Mouse (Mus musculus) heart, postnatal 0 days (tissue): ENCODE measurements around the gene Ggact. TPM values are rescaled to one million over a fixed set of nuclear protein-coding genes. Genes with fewer than 3 reads are reported as not detected.

Source experiments
- ATAC-seq: fragments of 200-750 bp; cut with Nextera tagmentation; 2 replicates; pipeline ENCODE4 v1.8.0; 2017; ENCODE audit warnings: low read depth, moderate number of reproducible peaks, moderate library complexity; ENCODE audit not compliant: insufficient read depth
- DNase-seq: peaks from one replicate; pipeline ENCODE4 v3.0.0-alpha.2; 2016; ENCODE audit warnings: low spot score
- H3K27ac ChIP-seq: fragments of 300-500 bp; sonication (generic); 2 replicates; pipeline ENCODE4 v1.5.1; 2014; ENCODE audit warnings: low read depth, mild to moderate bottlenecking
- H3K27me3 ChIP-seq: fragments of 300-500 bp; sonication (generic); 2 replicates; pipeline ENCODE4 v1.6.1; 2014; ENCODE audit warnings: low read length, mixed read lengths; ENCODE audit not compliant: control insufficient read depth, insufficient read depth
- H3K36me3 ChIP-seq: fragments of 300-500 bp; sonication (generic); replicated peaks from 2 replicates; pipeline ENCODE4 v1.6.1; 2014; ENCODE audit warnings: low read length, mixed read lengths; ENCODE audit not compliant: control insufficient read depth, insufficient read depth
- H3K4me1 ChIP-seq: fragments of 300-500 bp; sonication (generic); 2 replicates; pipeline ENCODE4 v1.6.1; 2014; ENCODE audit warnings: antibody characterized with exemption; ENCODE audit not compliant: control insufficient read depth, insufficient read depth
- H3K4me2 ChIP-seq: fragments of 300-500 bp; sonication (generic); 2 replicates; pipeline ENCODE4 v1.6.1; 2014; ENCODE audit warnings: low read depth, mild to moderate bottlenecking, low read length, moderate library complexity
- H3K4me3 ChIP-seq: fragments of 300-500 bp; sonication (generic); 2 replicates; pipeline ENCODE4 v1.5.1; 2014; ENCODE audit warnings: low read depth, low read length
- H3K9ac ChIP-seq: fragments of 300-500 bp; sonication (generic); replicated peaks from 2 replicates; pipeline ENCODE4 v1.6.1; 2014; ENCODE audit warnings: low read depth, low read length, mixed read lengths
- H3K9me3 ChIP-seq: fragments of 300-500 bp; sonication (generic); replicated peaks from 2 replicates; pipeline ENCODE4 v1.6.1; 2016; ENCODE audit warnings: low read length; ENCODE audit not compliant: control insufficient read depth
- CTCF ChIP-seq: IDR thresholded peaks from 2 replicates; pipeline ENCODE4 v1.5.1; 2016; ENCODE audit warnings: antibody characterized with exemption, control low read depth, low read depth
- EP300 ChIP-seq: IDR thresholded peaks from 2 replicates; pipeline ENCODE4 v1.6.1; 2016; ENCODE audit warnings: antibody characterized with exemption, low read depth
- WGBS: fragments of 180-500 bp; shearing (Covaris S2); extraction: QIAGEN DNeasy Blood & Tissue Kit; methylation state at CpG from one replicate; pipeline ENCODE4 v1.1.7; 2014; 5-methylcytosine and 5-hydroxymethylcytosine counted together
- polyA plus RNA-seq: library from polyadenylated mRNA; unstranded; fragments of >200 nt; fragmentation: Nextera tagmentation; extraction: Ambion mirVana; gene quantifications from 2 replicates; pipeline ENCODE4 v1.2.1, GENCODE M21; 2015
- total RNA-seq: library from RNA; depleted of rRNA; stranded (reverse); fragments of >200 nt; gene quantifications from 2 replicates; pipeline ENCODE4 v1.2.3, GENCODE M21; 2014; ENCODE audit warnings: low replicate concordance

Gene Ggact
- total and polyA plus RNA-seq, 2 experiments from 2014 or later: 26.7 to 52.6 TPM

- DNase-seq (no peak), ATAC-seq (no peak)
- Histone ChIP-seq H3K9ac (no peak overlapping the region), H3K27me3 (no peaks in the 10 kb centered on the region), H3K4me2 (no peak overlapping the region), H3K4me1 (peaks cover 11% of the 10 kb centered on the region; the same call in 1 of the 2 replicates), H3K4me3 (no peak overlapping the region), H3K36me3 (no peaks in the 10 kb centered on the region; the same call in 1 of the 2 replicates), H3K27ac (no peak overlapping the region), H3K9me3 (no peaks in the 10 kb centered on the region; the same call in 1 of the 2 replicates)
- WGBS: 92% methylated on average over 1 of the region's 1 CpGs
- no peak for TF ChIP-seq EP300
- TF ChIP-seq CTCF: no peak
Measured at GRCm38 (mm10) chr14:122905007-122905406, 8.6 kb downstream of the Ggact start.

GRCm38 (mm10) chr14:122903923-122904351 is 9.6 kb downstream of the Ggact start:
- DNase-seq (no peak), ATAC-seq (no peak)
- Histone ChIP-seq H3K4me1 (peaks cover 11% of the 10 kb centered on the region; the same call in 1 of the 2 replicates), H3K36me3 (no peaks in the 10 kb centered on the region; the same call in 1 of the 2 replicates), H3K9ac (no peak overlapping the region), H3K27ac (no peak overlapping the region), H3K27me3 (no peaks in the 10 kb centered on the region), H3K4me3 (no peak overlapping the region), H3K4me2 (no peak overlapping the region), H3K9me3 (no peaks in the 10 kb centered on the region; the same call in 1 of the 2 replicates)
- TF ChIP-seq CTCF: no peak
- no peak for TF ChIP-seq EP300
- 64% methylated on average over 2 of the region's 2 CpGs for WGBS

GRCm38 (mm10) chr14:122902884-122903283 is 10.7 kb downstream of the Ggact start:
- Histone ChIP-seq H3K27me3 (no peaks in the 10 kb centered on the region), H3K4me2 (no peak overlapping the region), H3K36me3 (no peaks in the 10 kb centered on the region; the same call in 1 of the 2 replicates), H3K4me1 (peaks cover 11% of the 10 kb centered on the region; the same call in 1 of the 2 replicates), H3K4me3 (no peak overlapping the region), H3K9me3 (no peaks in the 10 kb centered on the region), H3K9ac (no peak overlapping the region), H3K27ac (peak overlapping the region; percentile 22)
- WGBS: 24% methylated on average over 4 of the region's 4 CpGs
- DNase-seq (peak; percentile 86), ATAC-seq (peak; percentile 98)
- peak; percentile 68 for TF ChIP-seq CTCF
- no peak; the same call in 1 of the 2 replicates for TF ChIP-seq EP300

- ATAC-seq (no peak), DNase-seq (no peak)
- 33% methylated on average over 2 of the region's 2 CpGs for WGBS
- 0 out of 2 replicates have a peak overlapping the region, but pooled peaks have one; percentile 9 for H3K27ac ChIP-seq
- H3K27me3 ChIP-seq: no peaks in the 10 kb centered on the region
- H3K36me3 ChIP-seq: no peaks in the 10 kb centered on the region
- no peak for TF ChIP-seq CTCF
- no peak for TF ChIP-seq EP300
- H3K4me1 ChIP-seq: peaks cover 11% of the 10 kb centered on the region; the same call in 1 of the 2 replicates
- no peaks in the 10 kb centered on the region for H3K9me3 ChIP-seq
- no peak overlapping the region for H3K4me3 ChIP-seq
- H3K9ac ChIP-seq: no peak overlapping the region
- H3K4me2 ChIP-seq: no peak overlapping the region
Measured at GRCm38 (mm10) chr14:122902136-122902535, 11.4 kb downstream of the Ggact start.

GRCm38 (mm10) chr14:122901715-122902114 is 11.8 kb downstream of the Ggact start:
- TF ChIP-seq CTCF (no peak), EP300 (no peak)
- no peak overlapping the region for H3K4me2 ChIP-seq
- peaks cover 11% of the 10 kb centered on the region; the same call in 1 of the 2 replicates for H3K4me1 ChIP-seq
- 83% methylated on average over 2 of the region's 2 CpGs for WGBS
- H3K36me3 ChIP-seq: no peaks in the 10 kb centered on the region
- no peak overlapping the region for H3K9ac ChIP-seq
- ATAC-seq: no peak
- no peak for DNase-seq
- H3K27ac ChIP-seq: no peak overlapping the region
- no peaks in the 10 kb centered on the region for H3K27me3 ChIP-seq
- no peaks in the 10 kb centered on the region for H3K9me3 ChIP-seq
- no peak overlapping the region for H3K4me3 ChIP-seq

- no peak overlapping the region for H3K27ac ChIP-seq
- no peak for TF ChIP-seq EP300
- TF ChIP-seq CTCF: peak; percentile 18
- no peaks in the 10 kb centered on the region for H3K9me3 ChIP-seq
- no peaks in the 10 kb centered on the region for H3K36me3 ChIP-seq
- WGBS: 85% methylated on average over 3 of the region's 3 CpGs
- DNase-seq (no peak), ATAC-seq (no peak)
- no peak overlapping the region for H3K4me2 ChIP-seq
- H3K4me1 ChIP-seq: peaks cover 11% of the 10 kb centered on the region; the same call in 1 of the 2 replicates
- no peak overlapping the region for H3K4me3 ChIP-seq
- no peaks in the 10 kb centered on the region for H3K27me3 ChIP-seq
- H3K9ac ChIP-seq: no peak overlapping the region
Measured at GRCm38 (mm10) chr14:122901177-122901576, 12.4 kb downstream of the Ggact start.
